Mouse (Mus musculus) embryo, embryonic 9.5 days (tissue): Measurements from ENCODE around the gene Fyttd1.
"Not testable (repeated sequence)": the region's sequence is repeated elsewhere in the genome, so short reads cannot be mapped to it uniquely, and the experiment has no call there.

Source experiments
- DNase-seq: peaks from one replicate; pipeline ENCODE4 v3.0.0-alpha.2; 2017; ENCODE audit errors: extremely low spot score

The Fyttd1 gene

GRCm38 (mm10) chr16:32878972-32879926 is 1.9 kb downstream of the Fyttd1 start:
- DNase-seq = no peak

- DNase-seq = no peak
Measured at GRCm38 (mm10) chr16:32881538-32881937, 4.2 kb downstream of the Fyttd1 start.

- DNase-seq = no peak
Measured at GRCm38 (mm10) chr16:32887996-32888395, 10.7 kb downstream of the Fyttd1 start.

- no peak for DNase-seq
Measured at GRCm38 (mm10) chr16:32889881-32890280, 12.6 kb downstream of the Fyttd1 start.

- DNase-seq = no peak
Measured at GRCm38 (mm10) chr16:32896126-32896525, 18.8 kb downstream of the Fyttd1 start.

GRCm38 (mm10) chr16:32901360-32902050 is 24.2 kb downstream of the Fyttd1 start:
- no peak for DNase-seq

- DNase-seq = no peak
Measured at GRCm38 (mm10) chr16:32902051-32902428, 24.7 kb downstream of the Fyttd1 start.

GRCm38 (mm10) chr16:32906186-32906585 is 28.9 kb downstream of the Fyttd1 start:
- DNase-seq = no peak

- no peak for DNase-seq
Measured at GRCm38 (mm10) chr16:32906727-32907126, 29.4 kb downstream of the Fyttd1 start.

- DNase-seq = no peak
Measured at GRCm38 (mm10) chr16:32913212-32913611, 35.9 kb downstream of the Fyttd1 start.

- peak; percentile 97 for DNase-seq
Measured at GRCm38 (mm10) chr16:32913937-32914881, 36.9 kb downstream of the Fyttd1 start, which contains the start of gene Lrch3. TSS of gene Lrch3 (plus strand) at chr16:32914100.

- DNase-seq = no peak
Measured at GRCm38 (mm10) chr16:32915292-32916068, 38.2 kb downstream of the Fyttd1 start.

GRCm38 (mm10) chr16:32926629-32927028 is 49.3 kb downstream of the Fyttd1 start:
- DNase-seq = not testable (repeated sequence)

- no peak for DNase-seq
Measured at GRCm38 (mm10) chr16:32927044-32927443, 49.7 kb downstream of the Fyttd1 start.

GRCm38 (mm10) chr16:32929918-32930317 is 52.6 kb downstream of the Fyttd1 start:
- no peak for DNase-seq

- DNase-seq = no peak
Measured at GRCm38 (mm10) chr16:32934470-32934869, 57.2 kb downstream of the Fyttd1 start.

- no peak for DNase-seq
Measured at GRCm38 (mm10) chr16:32935088-32935487, 57.8 kb downstream of the Fyttd1 start.

- no peak for DNase-seq
Measured at GRCm38 (mm10) chr16:32937358-32937757, 60.1 kb downstream of the Fyttd1 start.

GRCm38 (mm10) chr16:32939301-32939700 is 62.0 kb downstream of the Fyttd1 start:
- not testable (repeated sequence) for DNase-seq

- DNase-seq = not testable (repeated sequence)
Measured at GRCm38 (mm10) chr16:32939716-32940115, 62.4 kb downstream of the Fyttd1 start.

GRCm38 (mm10) chr16:32941226-32941625 is 63.9 kb downstream of the Fyttd1 start:
- not testable (repeated sequence) for DNase-seq
